Mouse (Mus musculus): Measurements from ENCODE around the gene Sytl3.
"Not testable (repeated sequence)": the region's sequence is repeated elsewhere in the genome, so short reads cannot be mapped to it uniquely, and the experiment has no call there.

The Sytl3 gene

DNA sequence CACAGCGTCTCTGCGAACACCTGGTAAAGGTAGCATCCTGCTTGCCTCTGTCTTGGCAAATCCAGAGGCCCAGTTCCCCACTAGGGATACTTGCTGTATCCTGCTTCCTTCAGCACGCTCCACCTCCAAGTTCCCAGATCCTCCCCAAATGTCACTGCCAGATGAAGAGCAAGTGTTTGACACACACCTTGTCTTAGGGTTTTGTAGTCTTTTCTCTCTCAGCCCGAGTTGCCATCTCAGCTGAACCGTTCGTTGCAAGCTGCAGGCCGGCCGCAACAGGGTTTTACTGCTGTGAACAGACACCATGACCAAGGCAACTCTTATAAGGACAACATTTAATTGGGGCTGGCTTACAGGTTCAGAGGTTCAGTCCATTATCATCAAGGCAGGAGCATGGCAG is 12.1 kb upstream of the Sytl3 start:
- not testable (repeated sequence) for DNase-seq (ENCODE audit: low spot score)

- DNase-seq (ENCODE audit: low spot score), result not testable (repeated sequence)
Measured at GRCm38 (mm10) chr17:6647452-6647851, 11.4 kb upstream of the Sytl3 start.

- DNase-seq (ENCODE audit: low spot score), result not testable (repeated sequence)
Measured at GRCm38 (mm10) chr17:6650904-6651565, 7.9 kb upstream of the Sytl3 start.

DNA sequence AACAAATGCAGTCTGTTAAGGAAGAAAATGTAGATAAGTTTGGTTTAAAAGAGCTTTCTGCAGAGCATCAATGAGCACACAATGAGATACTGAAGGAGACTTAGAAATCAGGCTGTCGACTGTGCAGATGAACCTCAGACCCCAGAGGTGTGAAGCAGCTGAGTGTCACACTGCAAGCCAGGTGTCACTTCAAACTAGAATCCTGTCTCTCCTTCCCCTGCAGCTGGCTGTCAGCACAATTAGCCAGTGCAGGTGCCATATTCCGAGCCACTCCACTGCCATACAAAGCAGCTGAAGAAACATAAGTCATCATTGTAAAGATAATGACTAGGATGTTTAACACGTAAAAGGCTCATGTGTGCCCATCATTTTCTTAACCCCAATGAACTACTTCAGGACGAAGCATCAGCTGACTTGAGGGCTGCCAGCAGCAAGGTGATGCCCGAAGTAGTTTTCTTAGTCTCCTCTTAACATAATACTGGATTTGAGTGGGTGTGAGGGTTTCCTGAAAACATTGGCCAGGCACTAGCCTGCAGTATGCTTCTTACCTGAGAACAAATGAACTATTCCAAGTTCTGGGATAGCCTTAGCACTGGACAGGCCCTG is 5.4 kb upstream of the Sytl3 start:
- not testable (repeated sequence) for DNase-seq (ENCODE audit: low spot score)

DNA sequence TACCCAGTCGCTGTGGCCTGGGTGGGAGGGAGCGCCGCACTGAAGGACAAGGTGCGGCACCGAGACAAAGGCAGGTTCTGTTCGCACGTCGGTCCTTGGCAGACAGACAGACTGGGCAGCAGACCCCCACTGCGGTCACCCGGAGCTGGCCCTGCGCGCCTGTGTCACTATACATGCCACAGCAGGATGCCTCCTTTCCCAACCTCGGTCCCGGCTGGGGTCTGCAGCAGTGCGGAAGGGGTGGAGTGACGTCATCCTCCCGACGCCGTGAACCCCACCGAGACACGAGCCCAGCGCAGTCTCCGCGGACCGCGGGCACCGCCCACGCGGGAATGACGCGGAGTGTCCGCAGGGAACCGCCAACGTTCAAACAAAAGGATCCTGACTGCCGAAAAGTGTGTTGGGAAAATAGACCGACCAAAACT is 3.8 kb upstream of the Sytl3 start:
- peak; percentile 74 for DNase-seq (ENCODE audit: low spot score)

GRCm38 (mm10) chr17:6655567-6656281 is 3.2 kb upstream of the Sytl3 start, which contains the start of gene Dynlt1f:
Dynlt1f (minus strand) TSS chr17:6655900.
- DNase-seq (ENCODE audit: low spot score), result peak; percentile 33

- not testable (repeated sequence) for DNase-seq (ENCODE audit: low spot score)
Measured at GRCm38 (mm10) chr17:6656471-6656870, 2.4 kb upstream of the Sytl3 start.

- not testable (repeated sequence) for DNase-seq (ENCODE audit: low spot score)
Measured at GRCm38 (mm10) chr17:6660589-6660988, 1.7 kb downstream of the Sytl3 start.

DNA sequence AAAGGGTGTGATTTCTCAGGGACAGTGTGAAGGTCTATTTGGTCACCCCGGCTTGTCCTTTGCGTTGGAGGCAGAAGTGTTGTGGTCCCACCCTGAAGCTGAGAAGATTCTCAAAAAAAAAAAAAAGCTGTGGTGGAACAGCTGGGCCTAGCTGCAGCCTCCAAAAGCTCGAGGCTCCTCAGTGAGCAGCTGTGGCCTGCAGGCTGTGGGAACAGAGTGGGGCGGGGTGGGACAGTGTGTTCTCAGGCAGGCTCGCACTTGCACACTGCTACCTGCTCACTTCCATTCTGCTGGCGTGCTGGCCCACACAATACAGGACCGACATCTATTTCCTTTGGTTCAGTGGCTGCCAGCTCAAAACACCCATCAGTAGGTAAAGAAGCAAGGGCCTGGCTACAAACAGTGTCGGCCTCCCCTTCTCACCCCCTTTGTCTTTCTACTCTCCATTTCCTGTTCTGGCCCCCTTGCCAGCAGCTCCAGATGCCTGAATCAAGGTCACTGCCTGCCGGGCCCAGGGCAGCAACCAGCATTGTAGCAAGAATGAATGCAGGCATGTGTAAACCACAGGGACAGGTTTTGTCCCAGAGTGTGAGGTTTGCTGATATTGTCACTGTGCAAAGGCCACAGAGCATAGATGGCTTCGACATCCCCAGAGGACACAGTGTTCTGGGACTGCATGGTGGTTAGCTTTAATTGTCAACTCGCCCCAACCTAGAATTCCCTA is 2.4 kb downstream of the Sytl3 start:
- DNase-seq (ENCODE audit: low spot score), result not testable (repeated sequence)

DNA sequence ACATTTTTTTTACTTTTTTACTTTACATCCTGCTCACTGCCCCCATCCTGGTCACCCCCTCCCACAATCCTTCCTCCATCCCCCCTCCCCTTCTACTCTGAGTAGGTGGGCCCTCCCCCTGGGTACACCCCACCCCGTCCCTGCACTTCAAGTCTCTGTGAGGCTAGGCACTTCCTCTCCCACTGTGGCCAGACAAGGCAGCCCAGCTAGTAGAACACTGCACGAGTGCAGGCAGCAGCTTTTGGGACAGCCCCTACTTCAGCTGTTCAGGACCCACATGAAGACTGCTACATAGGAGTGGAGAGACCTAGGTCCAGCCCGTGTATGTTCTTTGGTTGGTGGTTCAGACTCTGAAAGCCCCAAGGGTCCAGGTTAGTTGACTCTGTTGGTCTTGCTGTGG is 3.9 kb downstream of the Sytl3 start:
- not testable (repeated sequence) for DNase-seq (ENCODE audit: low spot score)

DNA sequence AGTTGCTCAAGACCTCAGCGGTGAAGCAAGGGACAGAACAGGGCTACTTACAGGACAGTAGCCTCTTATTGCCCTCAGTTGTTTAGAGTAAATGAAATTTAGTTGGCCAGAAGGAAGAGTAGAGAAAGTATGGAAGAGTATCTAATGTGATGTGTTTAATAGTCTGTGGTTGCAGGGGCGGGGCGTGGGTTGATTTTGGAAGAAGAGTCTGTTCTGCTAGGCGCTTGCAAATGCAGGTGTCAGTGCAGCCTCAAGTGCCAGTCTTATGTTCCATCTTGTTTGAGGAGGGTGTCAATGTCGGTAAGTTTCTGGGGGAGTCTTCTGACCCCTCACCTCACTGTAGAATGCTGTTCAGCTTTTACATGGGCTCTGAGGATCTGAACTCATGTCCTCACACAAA is 6.5 kb downstream of the Sytl3 start:
- DNase-seq (ENCODE audit: low spot score), result not testable (repeated sequence)

DNA sequence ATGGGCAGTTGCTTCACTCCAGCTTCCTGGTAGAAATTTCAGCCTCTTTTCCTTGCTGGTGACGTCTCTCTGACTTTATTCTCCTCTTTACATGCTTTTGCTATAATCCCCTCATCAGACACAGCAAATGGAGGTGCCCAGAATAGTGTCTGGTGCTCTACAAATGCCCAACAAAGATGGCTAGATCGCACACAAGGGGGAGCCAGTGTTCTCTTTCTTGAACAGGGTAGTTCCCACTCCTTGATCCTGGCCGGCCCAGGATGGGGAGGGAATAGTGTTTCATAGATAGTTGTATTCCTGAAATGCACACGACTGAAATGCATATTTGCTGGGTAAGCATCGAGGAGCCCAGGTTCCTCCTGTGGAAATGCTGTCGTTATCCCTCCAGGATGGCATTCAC is 9.6 kb downstream of the Sytl3 start:
- not testable (repeated sequence) for DNase-seq (ENCODE audit: low spot score)

DNA sequence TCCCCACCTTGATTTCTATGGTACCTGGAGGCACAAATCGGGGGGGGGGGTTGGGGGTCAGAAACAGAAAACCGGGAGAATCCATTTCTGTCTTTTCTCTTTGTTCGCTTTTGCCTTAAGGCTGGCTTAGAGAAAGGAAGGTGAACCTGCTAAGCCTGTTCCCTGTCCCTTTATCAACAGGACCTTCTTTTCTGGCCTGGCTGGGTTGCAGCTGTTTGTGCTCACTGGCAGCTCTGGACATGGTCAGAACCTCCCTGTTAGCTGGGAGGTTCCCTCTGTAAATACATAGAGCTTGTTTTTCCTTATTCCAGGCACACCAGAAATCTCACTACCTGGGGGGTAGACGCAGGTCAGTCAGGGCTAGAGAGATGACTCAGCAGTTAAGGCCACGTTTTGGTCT is 15.4 kb downstream of the Sytl3 start:
- not testable (repeated sequence) for DNase-seq (ENCODE audit: low spot score)

DNA sequence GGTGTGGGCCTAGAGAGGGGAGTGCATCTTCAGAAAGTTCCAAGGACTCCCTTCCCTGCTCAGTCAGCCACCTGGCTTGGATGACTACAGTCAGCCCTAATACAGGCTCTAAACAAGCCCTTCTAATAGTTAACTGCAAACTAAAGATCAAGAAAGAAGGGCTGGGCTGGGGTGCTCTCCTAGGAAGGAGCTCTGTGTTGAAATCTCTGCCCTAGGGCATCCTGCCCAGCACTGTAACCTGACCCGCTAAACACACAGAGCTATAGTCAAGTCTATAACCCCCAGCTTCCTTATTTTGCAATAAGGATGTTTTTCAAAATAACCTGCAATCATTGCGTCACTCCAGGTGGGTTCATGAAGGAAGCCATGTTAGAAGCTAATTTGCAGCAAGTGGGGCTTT is 19.2 kb downstream of the Sytl3 start:
- DNase-seq (ENCODE audit: low spot score), result not testable (repeated sequence)

- not testable (repeated sequence) for DNase-seq (ENCODE audit: low spot score)
Measured at GRCm38 (mm10) chr17:6681721-6682120, 22.8 kb downstream of the Sytl3 start.

GRCm38 (mm10) chr17:6683702-6684101 is 24.8 kb downstream of the Sytl3 start:
- DNase-seq (ENCODE audit: low spot score), result not testable (repeated sequence)

- not testable (repeated sequence) for DNase-seq (ENCODE audit: low spot score)
Measured at GRCm38 (mm10) chr17:6684464-6685287, 25.8 kb downstream of the Sytl3 start.

DNA sequence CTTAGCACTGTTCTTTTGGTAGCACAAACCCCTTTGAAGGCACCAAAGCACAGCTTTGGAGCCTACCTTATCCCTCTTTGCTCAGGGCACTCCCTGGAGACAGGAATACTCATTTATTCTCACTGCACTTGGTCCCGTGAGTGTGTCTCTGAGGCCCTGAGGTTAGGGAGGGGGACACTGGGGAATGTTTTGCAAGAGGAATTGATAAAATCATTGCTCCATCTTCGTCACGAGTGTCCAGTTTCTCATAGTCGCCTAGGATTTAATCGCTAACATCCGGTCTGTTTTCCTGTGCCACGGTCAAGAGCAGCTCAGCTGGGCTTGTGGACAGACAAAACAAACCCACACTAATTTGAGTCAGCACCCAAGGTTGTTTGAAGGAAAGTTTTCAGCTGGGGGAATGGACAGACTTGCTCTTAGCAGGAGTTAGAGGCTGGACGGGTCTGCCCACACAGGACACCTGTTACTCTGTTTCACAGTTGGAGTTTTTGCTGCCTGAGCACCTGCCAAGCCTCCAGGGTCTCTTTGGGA is 26.5 kb downstream of the Sytl3 start:
- not testable (repeated sequence) for DNase-seq (ENCODE audit: low spot score)

- not testable (repeated sequence) for DNase-seq (ENCODE audit: low spot score)
Measured at GRCm38 (mm10) chr17:6686299-6686971, 27.5 kb downstream of the Sytl3 start.

GRCm38 (mm10) chr17:6689344-6689743 is 30.5 kb downstream of the Sytl3 start:
- not testable (repeated sequence) for DNase-seq (ENCODE audit: low spot score)
